Mouse (Mus musculus) forebrain, postnatal 0 days (tissue): ENCODE measurements around the gene Pik3r1. TPM values are rescaled to one million over a fixed set of nuclear protein-coding genes. Genes with fewer than 3 reads are reported as not detected.

Source experiments
- ATAC-seq: fragments of 200-750 bp; cut with Nextera tagmentation; 2 replicates; pipeline ENCODE4 v1.8.0; 2017; ENCODE audit warnings: mild to moderate bottlenecking, moderate library complexity
- DNase-seq: peaks from one replicate; pipeline ENCODE4 v3.0.0-alpha.2; 2015
- H3K27ac ChIP-seq: fragments of 300-500 bp; sonication (generic); 2 replicates; pipeline ENCODE4 v1.5.1; 2014; ENCODE audit warnings: low read depth, mild to moderate bottlenecking, antibody characterized with exemption, low read length, moderate library complexity, mixed read lengths
- H3K27me3 ChIP-seq: fragments of 300-500 bp; sonication (generic); 2 replicates; pipeline ENCODE4 v1.6.1; 2014; ENCODE audit warnings: mild to moderate bottlenecking, low read length, mixed read lengths; ENCODE audit not compliant: insufficient read depth
- H3K36me3 ChIP-seq: fragments of 300-500 bp; sonication (generic); 2 replicates; pipeline ENCODE4 v1.6.1; 2014; ENCODE audit warnings: mild to moderate bottlenecking, moderate library complexity; ENCODE audit not compliant: insufficient read depth
- H3K4me1 ChIP-seq: fragments of 300-500 bp; sonication (generic); 2 replicates; pipeline ENCODE4 v1.6.1; 2014; ENCODE audit warnings: antibody characterized with exemption; ENCODE audit not compliant: insufficient read depth
- H3K4me2 ChIP-seq: fragments of 300-500 bp; sonication (generic); 2 replicates; pipeline ENCODE4 v1.6.1; 2014; ENCODE audit warnings: low read depth, mild to moderate bottlenecking, moderate library complexity
- H3K4me3 ChIP-seq: fragments of 300-500 bp; sonication (generic); 2 replicates; pipeline ENCODE4 v1.5.1; 2014; ENCODE audit warnings: low read depth, low read length, mixed read lengths
- H3K9ac ChIP-seq: fragments of 300-500 bp; sonication (generic); 2 replicates; pipeline ENCODE4 v1.6.1; 2014; ENCODE audit warnings: mild to moderate bottlenecking
- H3K9me3 ChIP-seq: fragments of 300-500 bp; sonication (generic); 2 replicates; pipeline ENCODE4 v1.6.1; 2016; ENCODE audit warnings: low read length
- CTCF ChIP-seq: sonication (generic); IDR thresholded peaks from 2 replicates; pipeline ENCODE4 v1.5.1; 2016; ENCODE audit warnings: antibody characterized with exemption, control low read depth, low read depth
- WGBS: fragments of 180-500 bp; shearing (Covaris S2); extraction: QIAGEN DNeasy Blood & Tissue Kit; methylation state at CpG from one replicate; pipeline ENCODE4 v1.1.7; 2014; 5-methylcytosine and 5-hydroxymethylcytosine counted together
- polyA plus RNA-seq: library from polyadenylated mRNA; unstranded; fragments of >200 nt; fragmentation: Nextera tagmentation; extraction: Ambion mirVana; gene quantifications from 2 replicates; pipeline ENCODE4 v1.2.1, GENCODE M21; 2015
- total RNA-seq: library from RNA; depleted of rRNA; stranded (reverse); fragments of >200 nt; gene quantifications from 2 replicates; pipeline ENCODE4 v1.2.3, GENCODE M21; 2014

Pik3r1 gene
- total and polyA plus RNA-seq, 2 experiments from 2014 or later: 50.2 to 117 TPM

GRCm38 (mm10) chr13:101768630-101768991, 594 bp upstream of the Pik3r1 start:
- Histone ChIP-seq H3K27ac (peak overlapping the region; percentile 95), H3K4me1 (peaks cover 15% of the 10 kb centered on the region), H3K4me3 (peak overlapping the region; percentile 98), H3K36me3 (no peaks in the 10 kb centered on the region), H3K9me3 (no peaks in the 10 kb centered on the region), H3K27me3 (no peaks in the 10 kb centered on the region), H3K9ac (peak overlapping the region; percentile 94), H3K4me2 (peak overlapping the region; percentile 94)
- peak; percentile 6 for ATAC-seq
- TF ChIP-seq CTCF: no peak; the same call in 1 of the 2 replicates
- WGBS: under 1% methylated on average over 17 of the region's 17 CpGs
- peak; percentile 52 for DNase-seq

DNA sequence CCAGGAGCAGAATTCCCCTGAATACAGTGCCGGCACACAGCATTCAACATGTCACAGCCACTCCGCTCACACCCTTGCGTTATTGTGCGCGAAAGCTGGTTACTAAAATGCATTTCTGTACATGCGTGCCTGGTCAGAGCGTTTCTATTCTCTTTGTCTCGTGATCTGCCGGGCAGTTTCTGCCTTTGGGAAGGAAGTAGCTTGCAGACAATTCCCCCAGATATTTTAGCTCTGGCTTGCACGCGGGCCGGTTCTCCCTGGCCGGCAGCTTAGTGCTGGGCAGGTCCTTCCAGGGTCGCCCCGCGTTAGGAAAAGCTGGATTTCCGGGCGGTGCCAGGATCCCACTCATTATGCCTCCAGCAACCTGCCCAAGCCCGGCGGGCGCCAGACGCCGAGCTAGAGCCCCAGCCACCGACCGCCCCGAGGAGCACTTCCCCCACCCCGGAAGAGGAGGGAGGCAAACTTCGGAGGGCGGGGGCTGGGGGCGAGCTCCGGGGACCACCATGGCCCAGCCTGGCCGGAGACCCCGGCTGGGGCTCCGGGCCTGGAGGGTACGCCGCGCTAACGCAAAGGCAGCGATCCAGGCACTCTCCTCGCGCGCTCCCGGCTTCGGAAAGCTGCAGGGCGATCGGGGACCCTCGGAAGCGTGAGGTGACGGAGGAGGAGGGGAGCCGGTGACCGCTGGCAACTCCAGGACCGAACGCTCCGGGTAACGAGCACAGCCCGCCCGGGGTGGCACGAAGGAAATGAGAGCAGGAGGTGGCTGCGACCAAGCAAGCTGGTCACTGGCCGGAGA, 806 bp downstream of the Pik3r1 start:
- peaks cover 15% of the 10 kb centered on the region for H3K4me1 ChIP-seq
- peak overlapping the region; percentile 98 for H3K4me3 ChIP-seq
- WGBS: under 1% methylated on average over 59 of the region's 60 CpGs
- H3K27ac ChIP-seq: peak overlapping the region; percentile 95
- H3K9me3 ChIP-seq: no peaks in the 10 kb centered on the region
- DNase-seq (peak; percentile 73), ATAC-seq (peak; percentile 12)
- no peaks in the 10 kb centered on the region for H3K27me3 ChIP-seq
- TF ChIP-seq CTCF: no peak
- peak overlapping the region; percentile 94 for H3K9ac ChIP-seq
- no peaks in the 10 kb centered on the region for H3K36me3 ChIP-seq
- peak overlapping the region; percentile 94 for H3K4me2 ChIP-seq

DNA sequence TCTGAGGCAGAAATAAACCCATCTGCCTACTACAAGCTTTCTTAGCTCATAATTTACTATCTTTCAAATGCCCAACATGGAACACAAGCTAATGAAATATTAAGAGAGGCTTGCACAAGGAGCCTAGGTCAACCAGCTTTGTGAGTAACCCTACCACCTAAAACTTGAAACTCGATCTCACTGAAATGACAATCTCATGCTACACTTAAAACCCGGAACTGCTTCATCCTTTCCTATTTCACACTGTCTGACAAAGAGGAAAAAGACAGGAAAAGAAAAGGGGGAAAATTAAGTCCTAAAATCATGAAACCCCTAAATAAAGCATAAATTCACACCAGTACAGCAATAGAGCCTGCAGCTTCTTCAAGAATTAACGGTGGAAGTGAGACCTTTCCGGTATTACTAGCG, 1.4 kb downstream of the Pik3r1 start:
- no peak for ATAC-seq
- Histone ChIP-seq H3K9me3 (no peaks in the 10 kb centered on the region), H3K27ac (peak overlapping the region; percentile 95), H3K27me3 (no peaks in the 10 kb centered on the region), H3K4me3 (peak overlapping the region; percentile 98), H3K9ac (peak overlapping the region; percentile 94), H3K4me2 (peak overlapping the region; percentile 94), H3K4me1 (peaks cover 15% of the 10 kb centered on the region), H3K36me3 (no peaks in the 10 kb centered on the region)
- no peak for TF ChIP-seq CTCF
- DNase-seq: no peak
- under 1% methylated on average over 5 of the region's 5 CpGs for WGBS

GRCm38 (mm10) chr13:101765976-101766375, 2.0 kb downstream of the Pik3r1 start:
- Histone ChIP-seq H3K36me3 (no peaks in the 10 kb centered on the region), H3K9ac (peak overlapping the region; percentile 94), H3K4me3 (peak overlapping the region; percentile 98), H3K9me3 (no peaks in the 10 kb centered on the region), H3K27me3 (no peaks in the 10 kb centered on the region), H3K27ac (no peak overlapping the region), H3K4me2 (peak overlapping the region; percentile 94), H3K4me1 (peaks cover 15% of the 10 kb centered on the region)
- 21% methylated on average over 3 of the region's 3 CpGs for WGBS
- ATAC-seq: no peak
- no peak for TF ChIP-seq CTCF
- DNase-seq: no peak

GRCm38 (mm10) chr13:101764111-101764510, 3.9 kb downstream of the Pik3r1 start:
- H3K9ac ChIP-seq: no peak overlapping the region
- 74% methylated on average over 5 of the region's 5 CpGs for whole genome bisulfite sequencing
- H3K4me3 ChIP-seq: peak overlapping the region; percentile 12; the same call in 1 of the 2 replicates

GRCm38 (mm10) chr13:101763676-101764075, 4.3 kb downstream of the Pik3r1 start:
- Histone ChIP-seq H3K4me2 (peak overlapping the region; percentile 94), H3K9ac (no peak overlapping the region)
- WGBS: 84% methylated on average over 9 of the region's 9 CpGs

More at GRCm38 (mm10) chr13:101764111-101764510, 3.9 kb downstream of the Pik3r1 start:
- Histone ChIP-seq H3K4me1 (peaks cover 27% of the 10 kb centered on the region), H3K36me3 (no peaks in the 10 kb centered on the region), H3K27ac (no peak overlapping the region), H3K9me3 (no peaks in the 10 kb centered on the region), H3K27me3 (no peaks in the 10 kb centered on the region), H3K4me2 (peak overlapping the region; percentile 94)
- DNase-seq (no peak), ATAC-seq (no peak)
- TF ChIP-seq CTCF: no peak

DNA sequence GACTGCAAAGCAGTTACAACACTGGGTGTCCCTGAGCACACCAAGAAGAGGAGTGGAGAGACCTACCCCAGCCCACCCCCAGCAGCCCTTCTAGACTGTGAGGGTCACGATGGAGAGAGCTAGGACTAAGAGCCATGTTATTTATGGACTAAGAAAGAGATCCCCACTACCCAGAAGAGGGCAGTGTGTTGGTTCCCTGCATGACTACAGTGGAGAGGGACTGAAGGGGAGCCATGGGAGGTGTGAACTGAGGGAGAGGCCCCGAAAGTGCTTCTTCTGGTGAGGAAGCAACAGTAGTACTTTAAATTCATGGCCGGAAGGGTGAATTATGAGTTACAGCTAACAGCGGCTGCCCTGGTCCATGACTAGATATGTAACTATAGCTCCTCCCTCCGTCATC, 4.9 kb downstream of the Pik3r1 start:
- 83% methylated on average over 5 of the region's 5 CpGs for WGBS
- Histone ChIP-seq H3K9ac (no peak overlapping the region), H3K27me3 (no peaks in the 10 kb centered on the region), H3K4me1 (peaks cover 33% of the 10 kb centered on the region), H3K27ac (no peak overlapping the region), H3K4me3 (no peak overlapping the region), H3K4me2 (peak overlapping the region; percentile 94), H3K36me3 (0 out of 2 replicates have a peak, but pooled peaks cover 3% of the 10 kb centered on the region), H3K9me3 (no peaks in the 10 kb centered on the region)
- TF ChIP-seq CTCF: no peak
- no peak for ATAC-seq
- DNase-seq: no peak

More at GRCm38 (mm10) chr13:101763676-101764075, 4.3 kb downstream of the Pik3r1 start:
- no peak for ATAC-seq
- H3K9me3 ChIP-seq: no peaks in the 10 kb centered on the region
- H3K27ac ChIP-seq: no peak overlapping the region
- no peaks in the 10 kb centered on the region for H3K36me3 ChIP-seq
- H3K4me1 ChIP-seq: peaks cover 29% of the 10 kb centered on the region
- H3K27me3 ChIP-seq: no peaks in the 10 kb centered on the region
- DNase-seq: no peak
- 0 out of 2 replicates have a peak overlapping the region, but pooled peaks have one; percentile 12 for H3K4me3 ChIP-seq
- no peak for TF ChIP-seq CTCF
